Mouse (Mus musculus) skeletal muscle tissue, adult 2 months (tissue): ENCODE measurements around the gene Gm10974.

Experiments used
- DNase-seq: peaks from one replicate; pipeline ENCODE4 v3.0.0-alpha.2; 2012; ENCODE audit warnings: low read depth, low spot score

Gm10974 gene

DNA sequence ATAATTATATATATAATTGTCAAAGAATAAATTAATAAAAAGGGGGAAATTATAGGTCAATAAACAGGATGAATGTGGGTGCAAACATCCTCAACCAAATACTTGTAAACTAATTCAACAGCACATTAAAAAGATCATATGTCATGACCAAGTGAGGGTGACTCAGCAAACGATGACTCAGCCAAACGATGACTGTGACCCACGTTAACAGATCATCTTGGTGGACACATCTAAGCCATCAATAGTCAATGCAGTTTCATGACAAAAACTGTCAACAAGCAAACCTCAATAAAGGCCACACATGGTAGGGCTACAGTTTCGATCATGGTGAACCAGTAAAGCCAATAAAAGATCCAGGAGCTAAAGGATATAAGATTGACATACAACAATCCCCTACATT lies 6.7 kb upstream of the Gm10974 start:
- no peak for DNase-seq

DNA sequence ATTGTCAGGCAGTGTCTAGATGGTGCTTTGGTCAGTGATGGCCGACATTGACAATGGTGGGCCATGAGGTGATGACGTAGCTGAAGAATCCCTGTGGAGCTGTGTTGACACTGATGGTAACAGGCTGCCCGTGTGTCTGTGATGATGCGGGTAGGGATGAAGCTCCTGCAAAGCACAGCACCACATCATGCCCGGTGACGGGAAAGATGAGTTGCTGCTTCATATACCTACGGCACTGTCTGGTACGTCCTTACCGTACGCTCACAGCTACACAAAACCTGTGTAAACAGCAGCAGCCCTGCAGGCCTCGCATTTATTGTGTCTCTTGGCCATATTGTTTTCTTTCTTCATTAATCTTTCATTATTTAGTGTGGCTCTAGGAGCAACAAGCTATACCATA lies 1.2 kb upstream of the Gm10974 start:
- no peak for DNase-seq

DNA sequence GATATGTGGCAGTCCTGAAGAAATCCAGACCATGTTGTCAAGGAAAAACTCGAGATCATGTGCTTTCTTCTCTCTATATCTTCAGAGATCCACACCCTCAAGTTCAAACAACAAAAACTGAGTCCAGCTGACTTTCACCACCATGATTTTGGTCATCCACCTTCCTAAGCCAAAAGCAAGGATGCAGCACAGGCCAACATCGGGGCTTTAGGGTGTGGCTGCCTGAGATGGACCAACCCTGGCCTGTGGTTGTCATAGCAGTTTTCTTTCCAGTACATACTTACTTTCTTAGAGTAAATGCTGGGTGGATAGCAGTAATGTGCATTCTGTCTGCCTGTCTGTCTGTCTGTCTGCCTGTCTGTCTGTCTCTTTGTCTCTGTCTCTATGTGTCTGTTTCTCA lies 294 bp upstream of the Gm10974 start:
- DNase-seq = peak; percentile 41

DNA sequence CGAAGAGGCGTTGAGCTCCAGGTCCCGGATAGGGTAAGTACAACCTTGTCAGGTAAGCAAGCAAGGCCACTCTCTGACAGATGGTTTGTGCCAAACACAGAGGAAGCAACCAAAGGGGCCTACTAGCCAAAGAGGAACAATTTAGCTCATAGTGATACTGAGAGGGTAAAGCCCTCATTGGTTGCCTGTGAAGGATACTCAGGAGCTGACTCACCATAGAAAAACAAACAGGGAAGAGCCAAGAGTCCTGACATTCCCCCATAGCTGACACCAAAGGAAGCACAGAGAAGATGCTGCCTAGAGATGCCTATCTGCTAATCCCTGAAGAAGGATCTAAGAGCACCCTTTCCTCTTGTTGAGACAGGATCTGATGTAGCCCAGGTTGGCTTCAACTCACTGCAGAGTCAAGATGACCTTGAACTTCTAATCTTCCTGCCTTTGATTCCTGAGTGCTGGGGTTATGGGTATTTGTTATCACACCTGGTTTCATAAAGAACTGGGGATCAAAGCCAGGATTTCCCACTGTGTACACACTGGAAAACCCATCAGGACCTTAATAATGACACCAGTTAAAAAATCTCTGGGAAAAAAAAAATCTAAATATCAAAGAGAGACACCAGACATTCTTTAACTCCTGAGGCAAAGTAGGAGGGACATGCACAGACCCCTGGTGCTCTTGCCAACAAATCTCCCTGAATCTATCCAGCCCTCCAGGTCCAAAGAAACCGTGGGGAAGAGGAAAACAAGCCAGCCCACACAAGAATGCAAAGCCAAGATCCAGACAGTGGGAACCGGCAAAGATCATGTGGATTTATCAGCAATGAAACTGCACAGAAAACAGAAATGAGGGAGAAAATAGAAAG lies 3.6 kb downstream of the Gm10974 start:
- peak; percentile 45 for DNase-seq

DNA sequence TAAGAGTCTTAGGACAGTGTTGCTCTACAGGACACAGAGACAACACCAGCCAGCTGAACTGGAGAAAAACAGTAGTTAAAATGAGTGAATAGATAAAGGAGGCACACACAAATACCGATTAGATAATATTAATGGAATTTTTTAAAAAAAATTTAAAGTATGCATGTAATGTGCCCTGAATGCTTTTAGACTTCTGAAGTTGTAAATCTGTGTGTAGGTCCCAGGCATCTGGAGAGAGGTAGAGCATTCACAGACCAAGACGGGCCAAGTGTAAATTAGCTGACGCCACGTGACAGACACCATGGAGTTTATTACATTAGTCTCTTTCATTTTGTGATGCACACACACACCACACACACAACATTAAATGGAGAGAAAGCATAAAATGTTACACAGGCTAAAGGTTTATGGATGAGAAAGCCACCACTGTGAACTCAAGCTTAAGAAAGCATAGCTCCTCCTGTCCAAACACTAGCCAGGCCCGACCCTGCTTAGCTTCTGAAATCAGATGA lies 4.3 kb downstream of the Gm10974 start:
- no peak for DNase-seq

DNA sequence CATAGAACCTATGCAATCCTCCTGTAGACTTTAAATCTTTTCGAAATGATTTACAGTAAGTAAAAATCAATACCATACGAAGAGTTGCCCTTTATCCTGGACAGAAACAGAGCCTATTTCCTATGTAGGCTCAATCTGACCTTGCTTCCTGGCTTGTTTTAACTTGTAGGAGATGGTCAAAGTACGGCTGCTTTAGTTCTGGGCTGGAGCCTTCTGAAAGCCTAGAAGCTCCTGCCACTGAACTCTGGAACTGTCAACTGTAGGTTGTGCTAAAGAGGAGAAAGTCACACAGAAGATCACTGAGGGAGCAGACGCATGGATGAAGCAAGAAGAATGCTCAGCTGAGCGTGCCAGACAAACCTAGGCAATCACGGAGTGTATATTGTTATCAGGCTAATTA lies 5.3 kb downstream of the Gm10974 start:
- no peak for DNase-seq

DNA sequence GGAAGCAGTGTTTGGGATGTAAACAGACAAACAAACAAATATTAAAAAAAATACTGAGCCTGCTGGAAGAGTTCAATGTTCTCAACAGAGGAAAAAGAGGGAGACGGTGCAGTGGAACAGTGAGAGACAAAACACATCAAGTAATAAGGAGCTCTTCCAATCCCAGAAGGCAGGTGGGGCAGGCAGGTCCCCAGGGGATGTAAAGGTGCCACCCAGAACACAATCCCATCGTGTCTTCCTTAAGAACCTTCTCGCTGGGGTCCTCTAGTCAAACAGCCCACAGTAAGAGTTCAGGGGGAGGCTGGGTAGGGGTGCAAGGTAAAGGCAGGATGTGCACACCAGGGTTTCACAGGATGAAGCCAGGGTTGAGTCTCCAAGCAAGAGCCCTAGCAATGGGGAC lies 7.7 kb downstream of the Gm10974 start:
- no peak for DNase-seq

DNA sequence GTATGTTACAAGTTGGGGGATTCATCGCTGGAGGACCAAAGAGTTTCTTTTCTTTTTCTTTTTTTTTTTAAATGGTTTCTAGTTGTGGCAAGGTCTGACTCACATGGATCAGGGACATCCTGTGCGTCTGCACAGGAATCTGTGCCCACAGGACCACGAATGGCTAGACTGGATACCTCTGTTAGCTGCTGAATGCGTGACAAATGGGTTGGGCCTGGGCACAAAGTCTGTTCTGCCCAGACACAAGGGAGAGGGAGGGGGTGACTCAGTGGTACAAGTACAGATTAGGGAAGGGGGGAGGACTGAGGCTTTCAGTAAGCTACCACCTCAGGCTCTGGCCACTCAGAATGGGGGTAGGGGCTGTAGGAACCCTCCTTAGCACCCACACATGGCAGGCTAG lies 10.0 kb downstream of the Gm10974 start:
- DNase-seq = no peak

DNA sequence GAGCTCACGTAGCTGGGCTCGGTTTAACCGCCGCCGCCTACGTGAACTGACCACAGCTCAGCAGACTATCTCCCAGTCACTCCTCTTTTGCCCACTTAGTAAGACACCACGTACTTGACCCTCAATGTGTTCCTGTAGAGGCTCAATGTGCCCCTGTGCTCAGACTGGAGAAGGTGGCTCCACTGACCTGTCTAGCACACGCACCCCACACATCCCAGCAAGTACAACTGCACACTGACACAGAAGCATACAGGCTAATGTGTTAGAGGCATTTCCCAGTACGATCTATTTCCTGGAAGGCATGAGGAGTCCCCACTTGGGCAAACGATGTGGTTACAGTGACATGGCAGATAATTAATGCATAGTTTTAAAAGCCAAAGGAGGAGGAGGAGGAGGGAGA lies 10.9 kb downstream of the Gm10974 start:
- no peak for DNase-seq

DNA sequence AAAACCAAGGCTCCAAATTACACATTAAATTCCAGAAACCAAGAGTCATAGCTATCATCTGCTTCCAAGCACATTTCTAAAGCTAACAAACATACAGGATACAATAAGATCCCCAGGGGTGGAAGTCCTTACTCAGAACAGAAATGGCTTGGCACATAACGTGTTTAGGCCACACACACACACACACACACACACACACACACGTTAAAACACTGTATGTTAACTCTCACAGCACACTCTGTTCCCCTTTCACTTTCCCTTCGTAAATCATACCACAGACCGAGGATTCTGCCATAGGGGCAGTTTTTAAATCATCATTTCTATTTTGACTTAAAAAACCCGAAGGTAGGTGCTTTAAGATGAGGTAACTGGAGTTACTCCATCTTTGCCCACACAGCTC lies 18.5 kb downstream of the Gm10974 start:
- DNase-seq = no peak

DNA sequence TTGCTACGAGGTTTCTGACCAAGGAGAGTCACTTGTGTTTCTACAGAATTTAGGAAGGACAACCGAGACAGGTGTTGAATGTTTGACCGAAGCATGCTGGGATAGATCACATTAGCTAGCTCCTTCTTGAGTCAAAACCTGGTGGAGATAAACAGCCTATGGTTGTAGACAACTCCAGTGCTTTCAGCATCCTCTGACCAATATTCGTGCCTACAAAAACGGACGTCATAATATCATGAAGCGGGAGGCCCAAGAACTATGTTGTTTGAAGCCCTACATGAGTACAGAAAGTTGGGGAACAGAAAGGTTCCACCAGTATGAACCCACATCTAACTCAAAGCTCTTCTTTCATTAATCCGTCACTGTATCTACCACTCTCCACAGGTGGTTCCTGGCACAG lies 19.2 kb downstream of the Gm10974 start:
- DNase-seq = no peak

DNA sequence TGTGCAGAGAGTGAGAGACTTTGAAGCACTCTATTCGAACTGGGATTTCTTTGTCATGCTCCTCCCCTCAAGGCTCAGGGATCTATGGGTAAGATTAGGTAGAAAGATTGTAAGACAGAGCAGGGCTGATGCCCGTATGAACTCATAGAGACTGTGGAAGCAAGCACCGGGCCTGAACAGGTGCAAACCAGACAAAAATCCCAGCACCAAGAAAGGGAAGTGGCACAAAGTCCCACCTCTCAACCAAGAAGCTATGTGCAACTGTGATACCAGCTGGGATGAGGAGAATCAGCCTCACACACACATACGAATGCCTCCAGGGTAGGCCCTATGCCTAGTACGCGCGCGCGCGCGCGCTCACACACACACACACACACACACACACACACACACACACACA lies 20.1 kb downstream of the Gm10974 start:
- no peak for DNase-seq

DNA sequence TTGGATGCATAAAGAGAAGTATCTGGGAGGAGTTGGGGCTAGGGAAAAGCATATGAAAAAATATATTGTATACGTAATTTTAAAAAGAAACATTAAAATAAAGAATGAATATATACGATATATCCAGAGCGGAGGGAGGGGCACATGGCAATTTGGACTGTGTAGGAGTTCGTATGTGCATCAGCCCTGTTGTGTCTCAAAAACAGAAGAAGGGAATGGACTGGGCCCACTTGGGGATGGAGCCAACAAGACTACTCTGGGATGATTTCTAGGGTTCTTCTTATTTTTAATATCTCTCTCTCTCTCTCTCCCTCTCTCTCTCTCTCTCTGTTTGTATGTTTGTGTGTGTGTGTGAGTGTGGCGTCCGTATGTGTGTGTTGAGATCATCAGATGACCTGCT lies 20.7 kb downstream of the Gm10974 start:
- DNase-seq = no peak

DNA sequence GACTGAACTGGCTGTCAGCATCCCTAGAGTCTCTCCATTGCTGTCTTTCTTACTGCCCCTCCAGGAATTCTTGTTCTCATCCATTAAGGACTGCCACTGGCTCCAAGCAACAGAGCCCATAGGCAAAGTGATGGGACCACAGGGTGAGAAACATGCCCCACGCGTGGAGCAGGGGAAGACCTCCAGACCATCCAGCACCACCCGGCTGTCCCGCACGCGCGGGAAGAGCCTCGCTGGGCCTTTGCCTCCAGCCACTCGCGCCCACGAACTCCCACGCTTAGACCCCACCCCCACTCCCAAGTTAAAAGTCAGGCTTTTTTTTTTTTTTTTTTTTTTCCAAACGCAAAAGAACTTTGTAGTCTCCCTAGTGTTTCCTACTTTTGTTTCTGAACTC lies 21.7 kb downstream of the Gm10974 start:
- DNase-seq = no peak

DNA sequence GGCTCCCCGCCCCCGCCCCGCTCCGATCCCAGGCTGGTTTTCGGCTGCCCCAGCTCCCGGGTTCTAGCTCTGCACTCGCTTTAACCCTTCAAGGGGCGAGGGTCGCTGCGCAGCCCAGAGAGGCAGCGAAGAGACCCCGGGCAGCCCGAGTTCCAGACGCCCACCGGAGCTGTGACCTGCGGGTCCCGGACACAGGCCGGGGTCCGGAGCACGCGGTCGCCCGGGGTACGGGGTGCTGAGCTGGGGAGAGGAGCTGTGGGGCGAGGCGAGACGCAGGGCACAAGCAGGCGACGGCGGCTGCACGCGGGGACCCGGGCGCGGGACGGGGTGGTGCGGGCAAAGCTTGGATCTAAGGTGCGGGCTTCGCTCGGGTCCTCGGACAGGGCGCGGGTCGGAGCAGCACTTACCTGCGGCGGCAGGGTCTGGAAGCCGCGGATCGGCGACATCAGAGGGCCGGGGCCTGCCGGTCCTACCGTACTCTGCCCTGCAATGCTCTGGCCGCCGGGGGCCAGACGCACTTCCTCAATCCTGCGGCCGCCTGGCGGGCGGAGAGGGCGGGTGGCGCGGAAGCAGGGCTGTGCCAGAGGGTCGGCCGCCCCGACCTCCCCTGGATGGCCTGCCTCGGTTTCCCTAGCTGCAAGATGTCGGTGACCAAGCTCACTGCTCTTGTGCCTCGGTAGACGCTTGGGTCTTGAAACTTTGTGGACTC lies 22.3 kb downstream of the Gm10974 start, which contains the start of gene Lrrk1:
Gene Lrrk1 (minus strand): TSS at position 538 of the 709 bp plus-strand sequence.
- DNase-seq = peak; percentile 42

DNA sequence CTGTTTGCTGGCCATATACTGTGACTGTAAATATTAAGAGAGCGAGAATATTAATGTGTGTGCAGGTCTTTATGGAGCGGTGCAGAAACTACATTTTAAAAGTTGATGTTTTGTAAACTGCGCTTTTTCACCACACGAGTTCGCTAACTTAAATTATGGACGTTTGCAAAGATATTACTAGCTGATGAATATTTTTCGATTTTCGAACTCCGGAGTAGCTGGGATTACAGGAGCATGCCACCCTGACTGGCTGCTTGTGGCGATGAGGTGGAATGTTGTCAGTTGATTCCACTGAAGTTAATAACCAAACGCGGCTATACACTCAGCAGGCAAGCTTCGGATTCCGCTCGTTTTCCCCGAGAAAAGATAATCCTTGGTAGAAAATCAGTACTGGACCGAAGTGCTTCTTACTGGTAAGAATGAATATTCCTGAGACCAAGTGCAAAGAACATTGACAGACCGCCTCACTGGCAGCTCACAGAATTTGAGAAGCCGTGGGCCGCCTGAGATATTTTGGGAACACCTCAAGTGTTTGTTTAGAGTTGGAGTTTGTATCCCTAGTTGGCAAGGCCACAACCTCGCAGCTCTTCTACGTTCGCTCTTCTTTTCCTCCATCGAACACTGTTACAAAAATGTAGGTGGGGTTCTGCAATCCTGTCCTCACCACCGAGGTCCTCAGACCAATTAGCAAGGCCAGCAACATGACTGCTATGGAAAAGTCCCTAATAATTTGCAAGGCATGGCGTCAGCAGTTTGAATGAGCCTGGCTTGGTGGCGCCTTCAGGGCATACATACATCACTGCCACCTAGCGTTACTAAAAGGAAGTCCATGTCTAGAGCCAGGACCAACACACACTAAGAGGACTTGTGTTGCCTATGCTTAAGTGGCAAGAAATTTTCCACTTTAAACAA lies 23.2 kb downstream of the Gm10974 start:
- DNase-seq = peak; percentile 81

DNA sequence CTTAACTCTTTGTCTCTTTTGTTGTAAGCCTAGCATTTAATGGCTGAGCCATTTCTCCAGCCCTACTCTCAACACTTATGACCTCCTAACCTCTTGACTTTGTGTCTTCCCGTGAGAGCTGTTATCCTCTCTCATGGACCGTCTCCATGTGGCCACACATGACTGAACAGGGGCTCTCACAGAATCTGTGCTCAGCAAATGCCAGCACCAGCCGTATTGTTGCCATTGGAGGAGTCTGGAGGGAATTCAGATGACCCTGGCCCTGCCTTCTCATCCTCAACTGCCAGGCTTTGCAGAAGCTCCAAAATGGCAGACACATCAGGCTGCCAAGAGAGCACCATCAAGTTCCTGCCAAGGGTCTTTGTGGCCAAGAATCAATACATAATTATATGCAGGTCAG lies 31.6 kb downstream of the Gm10974 start:
- no peak for DNase-seq

DNA sequence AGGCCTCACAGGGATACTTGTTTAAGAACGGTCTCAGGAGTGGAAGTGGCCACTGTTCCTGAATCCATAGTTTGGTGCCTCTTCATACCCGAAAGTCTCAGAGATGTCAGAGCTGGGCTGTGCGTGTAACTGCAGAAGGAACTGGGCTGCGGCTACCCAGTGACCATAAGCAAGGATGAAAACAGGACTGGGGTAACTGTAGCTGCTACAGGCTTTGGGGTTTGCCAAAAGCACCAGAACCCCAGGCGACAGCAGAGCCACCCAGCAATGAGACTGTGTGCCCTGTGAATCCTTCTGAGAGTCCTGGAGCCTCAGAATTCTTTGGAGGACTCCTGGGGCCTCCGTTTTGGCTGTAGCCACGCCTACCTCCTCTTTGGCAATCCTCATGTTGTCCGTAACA lies 35.9 kb downstream of the Gm10974 start:
- no peak for DNase-seq

DNA sequence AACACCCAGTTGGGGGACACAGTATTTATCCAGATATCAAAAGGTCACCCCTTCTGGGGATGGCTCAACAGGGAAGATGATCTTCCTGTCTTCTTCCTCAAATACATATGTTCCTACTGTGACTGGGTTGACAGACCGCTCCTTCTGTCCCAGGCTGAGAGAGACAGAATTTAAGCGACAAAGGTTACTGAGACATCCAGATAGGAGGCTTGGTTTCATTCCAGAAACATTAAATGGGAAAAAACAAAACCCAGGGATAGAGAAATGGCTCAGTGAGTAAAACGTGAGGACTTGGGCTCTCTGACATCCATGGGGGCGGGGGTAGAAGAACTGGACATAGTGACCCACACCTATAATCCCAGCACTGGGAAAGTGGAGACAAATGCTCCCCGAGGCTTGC lies 37.2 kb downstream of the Gm10974 start:
- no peak for DNase-seq

DNA sequence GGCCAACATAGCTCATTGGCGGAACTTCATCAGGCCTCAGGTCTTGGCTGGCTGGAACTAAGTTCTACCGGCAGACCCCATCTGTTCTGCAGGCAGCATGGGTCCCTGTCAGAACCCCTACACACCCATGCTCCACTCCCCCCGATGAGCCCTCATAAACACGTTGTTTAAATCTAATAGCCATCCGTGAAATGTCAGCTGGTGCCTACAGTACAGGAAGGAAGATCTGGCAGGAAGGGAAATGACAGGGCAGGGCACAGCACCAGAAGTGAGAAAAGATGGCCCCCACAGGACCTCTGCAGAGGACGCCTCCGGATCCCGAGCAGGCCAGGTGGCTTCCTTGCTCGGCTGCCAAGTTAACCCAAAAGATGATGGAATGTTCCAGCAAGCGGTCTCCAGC lies 38.4 kb downstream of the Gm10974 start:
- no peak for DNase-seq

DNA sequence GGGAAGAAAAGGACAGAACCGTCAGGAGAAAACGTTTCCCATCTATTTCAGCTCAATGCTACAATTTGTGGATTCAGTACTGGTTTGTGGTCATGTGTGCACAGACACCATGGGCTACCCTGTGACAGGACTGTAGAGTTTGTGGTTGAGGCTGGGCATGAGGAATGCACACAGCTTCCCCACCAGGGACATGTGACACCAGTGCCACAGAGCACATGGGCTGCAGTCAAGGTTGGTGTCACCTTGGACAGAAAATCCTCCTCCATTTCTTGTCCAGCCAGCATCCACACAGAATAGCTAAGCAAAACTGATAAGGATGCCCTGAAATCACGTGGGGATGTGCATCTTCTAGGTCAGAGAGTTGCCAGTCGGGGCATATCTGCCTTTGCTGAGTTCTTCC lies 39.1 kb downstream of the Gm10974 start:
- DNase-seq = no peak

DNA sequence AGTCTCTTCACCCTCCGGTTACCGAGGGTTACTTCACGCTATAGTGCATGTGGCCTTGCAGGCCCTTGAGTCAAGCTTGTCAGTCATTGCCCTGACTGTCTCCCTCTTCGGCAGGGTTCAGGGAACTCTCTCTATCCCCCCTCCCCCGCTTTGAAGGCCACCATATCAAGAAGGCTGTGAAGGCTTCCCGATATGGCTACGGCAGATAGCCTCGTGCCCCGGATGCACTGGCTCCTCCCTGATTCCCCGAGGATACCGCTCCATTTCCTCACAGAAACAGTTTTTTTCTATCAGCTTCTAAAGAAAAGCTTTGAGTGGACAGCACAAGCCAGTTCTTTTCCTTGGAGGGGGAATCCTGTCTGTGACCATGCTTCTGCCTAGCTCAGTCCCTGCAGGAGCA lies 39.8 kb downstream of the Gm10974 start:
- DNase-seq = no peak
